Mouse (Mus musculus) small intestine, adult 2 months (tissue): ENCODE measurements at regions not wholly inside any gene's neighbourhood (a gene's known extent, or its start where the extent isn't known, plus 50 kb on each side); places are given as distances from the start of the nearest gene placed in this dataset.

Experiments used
- CTCF ChIP-seq: fragments of 200-500 bp; IDR thresholded peaks from 2 replicates; pipeline ENCODE4 v1.5.1; 2012; ENCODE audit warnings: low read depth, mild to moderate bottlenecking, control low read depth, inconsistent platforms, low read length, moderate library complexity, mixed read lengths; ENCODE audit not compliant: insufficient replicate concordance, insufficient read length; ENCODE audit errors: extremely low read depth
- POLR2A ChIP-seq: fragments of 200-500 bp; IDR thresholded peaks from 2 replicates; pipeline ENCODE4 v1.6.1; 2012; ENCODE audit warnings: low read depth, mild to moderate bottlenecking, control low read depth, inconsistent platforms, low read length, moderate library complexity

DNA sequence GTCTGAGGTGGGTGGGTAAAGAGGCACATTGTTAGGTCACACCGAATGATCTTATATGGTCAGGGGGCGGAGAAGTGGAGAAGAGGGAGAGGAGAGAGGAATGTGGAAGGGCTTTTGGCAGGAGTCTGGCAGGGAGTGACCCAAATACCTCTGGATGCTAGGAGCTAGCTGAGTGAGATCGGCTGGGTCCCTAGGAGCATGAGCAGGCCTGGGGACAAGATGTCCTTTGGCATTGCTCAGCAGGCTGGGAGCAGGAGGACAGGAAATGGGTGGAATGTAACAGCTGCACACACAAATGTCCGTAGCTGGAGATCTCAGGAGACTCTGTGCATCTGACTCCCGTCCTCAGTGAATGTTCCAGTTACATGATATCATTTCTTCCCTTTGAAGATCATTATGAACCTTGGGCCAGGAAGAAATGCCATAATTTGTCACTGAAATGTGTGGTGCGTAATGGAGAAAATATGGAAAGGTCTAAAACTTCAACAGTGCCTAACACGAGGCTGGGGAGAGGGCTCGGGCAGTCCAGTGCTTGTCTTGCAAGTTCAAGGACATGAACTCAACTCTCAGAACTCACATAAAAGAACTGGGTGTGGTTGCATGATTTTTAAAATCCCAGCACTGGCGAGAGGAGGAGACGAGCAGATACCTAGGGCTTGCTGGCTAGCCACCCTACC lies 59.6 kb upstream of the Zfp366 start:
- TF ChIP-seq CTCF, result no peak
- no peak for TF ChIP-seq POLR2A
